8 mouse cellular contexts compared by ENCODE assay signal in the genomic region with DNA sequence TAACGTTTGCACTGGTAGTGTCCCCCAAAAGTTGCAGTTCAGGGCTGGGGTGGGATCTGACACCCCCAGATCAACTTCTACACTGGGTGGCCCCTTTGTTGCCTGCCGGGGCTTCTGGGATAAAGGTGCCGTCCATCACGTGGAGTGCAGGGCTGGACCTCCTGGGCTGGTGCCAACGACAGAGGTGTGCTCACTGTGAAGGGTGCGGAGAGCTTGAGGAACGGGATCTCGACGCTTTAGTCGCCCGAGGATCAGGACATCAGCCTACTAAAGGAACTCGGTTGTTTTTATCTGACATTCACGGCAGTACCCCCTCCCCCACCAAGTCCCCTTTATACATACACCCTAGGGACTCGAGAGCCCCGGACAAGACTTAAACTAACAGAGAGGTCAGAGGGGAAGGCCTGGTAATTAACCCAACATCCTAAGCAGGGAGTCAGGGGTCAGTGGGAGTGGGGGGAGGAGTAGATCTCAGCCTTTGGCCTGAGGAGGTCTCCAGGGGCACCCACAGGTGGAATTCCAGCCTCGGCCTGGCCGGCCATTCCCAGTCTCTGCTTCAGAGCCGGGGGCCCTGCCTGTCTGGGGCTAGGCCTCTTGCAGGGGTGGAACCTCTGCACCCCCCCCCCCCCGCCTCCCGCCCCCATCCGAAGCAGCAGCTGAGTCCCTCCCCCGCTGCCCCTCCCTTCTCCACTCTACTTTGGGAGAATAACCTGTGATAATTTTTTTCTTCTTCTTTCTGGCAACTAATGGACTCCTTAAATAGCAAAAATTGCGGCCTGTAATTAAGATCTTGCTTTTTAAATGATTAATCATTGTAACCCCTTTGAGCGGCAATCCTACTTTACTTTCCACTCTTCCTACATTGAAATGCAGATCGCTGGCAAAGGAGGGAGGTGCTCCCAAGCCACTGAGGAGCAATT. TPM values are rescaled to one million over a fixed set of nuclear protein-coding genes. Genes with fewer than 3 reads are reported as not detected.
A peak's percentile ranks its signal among the peaks of the same experiment; 100 is the strongest.
DNase-seq lines count a peak whose midpoint lies in the region; ATAC-seq and TF ChIP-seq lines count a peak whose summit lies in the region.

No protein-coding gene starts in this region.

- no peak for ATAC-seq in liver, embryonic 13.5 days (ENCODE audit: low read depth)
- ATAC-seq in frontal cortex, adult (ENCODE audit: low TSS enrichment) = no peak

- 14% methylated on average over 25 of the region's 25 CpGs for WGBS in cerebellum, adult 2 months
- WGBS in liver, embryonic 13.5 days (ENCODE audit: insufficient replicate concordance) = 9% methylated on average over 25 of the region's 25 CpGs

- no peak for TF ChIP-seq POLR2A in cerebellum, adult 2 months (IDR thresholded peaks at IDR 0.05; ENCODE audit: borderline replicate concordance, insufficient read depth, low read length)

- H3K9ac ChIP-seq in liver, embryonic 13.5 days = no peak overlapping the region

- H3K9me3 ChIP-seq in liver, embryonic 13.5 days (replicated peaks) = no peaks in the 10 kb centered on the region

- no peaks in the 10 kb centered on the region for H3K27me3 ChIP-seq in cerebellum, adult 2 months (ENCODE audit: control insufficient read depth, insufficient read depth, low read length)
- peaks cover 89% of the 10 kb centered on the region for H3K27me3 ChIP-seq in liver, embryonic 13.5 days

- H3K27ac ChIP-seq in cerebellum, adult 2 months (ENCODE audit: insufficient read depth, low read length) = no peak overlapping the region
- H3K27ac ChIP-seq in liver, embryonic 13.5 days = no peak overlapping the region

- no peak for TF ChIP-seq CTCF in cerebellum, adult 2 months (IDR thresholded peaks at IDR 0.05; ENCODE audit: borderline replicate concordance, insufficient read depth, low read depth, low read length)

- no peak for DNase-seq in cerebellum, adult 2 months
- DNase-seq in cerebellum, adult 9-10 months = no peak
- peak; percentile 38 for DNase-seq in right cerebral cortex, postnatal 4 days
- no peak for DNase-seq in right cerebral cortex, postnatal 36 days (ENCODE audit: low spot score in 2 of 2)
- DNase-seq in liver, embryonic 13.5 days = no peak
- no peak for DNase-seq in urinary bladder, postnatal 4 days (ENCODE audit: low spot score in 2 of 2)
- no peak for DNase-seq in gastrocnemius, postnatal 4 days (ENCODE audit: low spot score in 2 of 2)

- H3K4me1 ChIP-seq in cerebellum, adult 2 months (ENCODE audit: control insufficient read depth, insufficient read depth, low read length) = peaks cover 6% of the 10 kb centered on the region; the same call in 1 of the 2 replicates
- H3K4me1 ChIP-seq in liver, embryonic 13.5 days (replicated peaks) = peaks cover 8% of the 10 kb centered on the region

- peak overlapping the region; percentile 27 for H3K4me3 ChIP-seq in cerebellum, adult 2 months (replicated peaks; ENCODE audit: insufficient read depth, low read depth, low read length)
- H3K4me3 ChIP-seq in liver, embryonic 13.5 days (replicated peaks) = peak overlapping the region; percentile 32; the same call in 1 of the 2 replicates

- no peaks in the 10 kb centered on the region for H3K36me3 ChIP-seq in liver, embryonic 13.5 days

- peak overlapping the region; percentile 43 for H3K4me2 ChIP-seq in liver, embryonic 13.5 days

RNA-seq across cellular contexts. Expression of gene Rhcg, which starts 39.3 kb away (rescaled TPM):
- polyA plus RNA-seq in cerebellum, adult 2 months (2012; rRNA removed) = 0.13 and 0.19 TPM in 2 replicates
- 0.09 TPM in 1 of 2 replicates, not detected in the other for polyA plus RNA-seq in liver, embryonic 13.5 days (2015; fragmentation: Nextera tagmentation; extraction: Ambion mirVana)
- not detected for total RNA-seq in gastrocnemius, postnatal 4 days (2021)
